Mouse (Mus musculus): Measurements from ENCODE around the gene Fancc.

DNA sequence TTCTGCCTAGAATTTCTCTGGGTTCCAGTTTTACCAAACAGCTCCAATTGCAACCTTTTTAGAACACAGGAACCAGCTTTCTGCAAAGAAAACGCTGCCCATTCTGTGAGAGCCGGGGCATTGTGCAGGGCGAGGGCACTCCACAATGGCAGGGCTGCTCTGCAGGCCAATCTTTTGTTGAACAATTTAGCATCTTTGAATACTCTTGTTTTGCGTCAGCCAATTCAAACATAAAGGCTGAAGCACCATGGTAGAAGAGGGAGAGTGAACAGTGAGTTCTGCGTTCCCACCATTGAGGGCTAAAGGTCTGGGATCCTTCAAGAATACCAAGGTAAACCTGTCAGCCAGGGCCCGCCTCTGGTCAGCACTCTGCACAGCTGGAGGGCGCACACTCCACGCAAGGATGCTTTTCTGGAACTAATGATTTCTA lies 17.9 kb upstream of the Fancc start:
- TF ChIP-seq CTCF (IDR thresholded peaks at IDR 0.05; ENCODE audit: low read depth), result no peak
- TF ChIP-seq EP300 (IDR thresholded peaks at IDR 0.05; ENCODE audit: low read depth), result no peak
